Mouse (Mus musculus) ovary, postnatal 36 days (tissue): ENCODE data around the gene Gpr171.
"Not testable (repeated sequence)": the region's sequence is repeated elsewhere in the genome, so short reads cannot be mapped to it uniquely, and the experiment has no call there.

Experiments used
- DNase-seq: peaks from one replicate; pipeline ENCODE4 v3.0.0; 2022; ENCODE audit warnings: low spot score, mixed read lengths

Gene Gpr171

GRCm38 (mm10) chr3:59101218-59101986, at the start of gene Gpr171:
Gpr171 (minus strand) TSS chr3:59101821.
- DNase-seq = no peak

DNA sequence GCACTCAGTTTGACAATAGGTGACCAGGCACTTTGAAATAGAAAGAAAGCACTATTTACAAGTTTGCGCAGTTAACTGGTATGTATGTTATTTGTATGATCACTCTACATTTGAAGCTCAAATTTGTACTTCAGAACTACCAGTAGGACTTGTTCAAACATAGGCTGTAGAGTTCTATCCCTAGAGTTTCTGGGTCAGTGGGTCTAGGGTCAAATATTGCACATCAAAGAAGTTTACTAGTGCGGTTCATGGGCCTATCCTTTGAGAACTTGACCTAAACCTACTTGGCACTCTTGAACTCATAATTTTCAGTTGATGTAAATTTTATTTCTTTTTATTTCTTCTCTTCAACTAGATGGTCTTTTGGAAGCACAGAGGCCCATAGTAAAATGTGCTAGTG, 49.0 kb upstream of the Gpr171 start:
- no peak for DNase-seq

DNA sequence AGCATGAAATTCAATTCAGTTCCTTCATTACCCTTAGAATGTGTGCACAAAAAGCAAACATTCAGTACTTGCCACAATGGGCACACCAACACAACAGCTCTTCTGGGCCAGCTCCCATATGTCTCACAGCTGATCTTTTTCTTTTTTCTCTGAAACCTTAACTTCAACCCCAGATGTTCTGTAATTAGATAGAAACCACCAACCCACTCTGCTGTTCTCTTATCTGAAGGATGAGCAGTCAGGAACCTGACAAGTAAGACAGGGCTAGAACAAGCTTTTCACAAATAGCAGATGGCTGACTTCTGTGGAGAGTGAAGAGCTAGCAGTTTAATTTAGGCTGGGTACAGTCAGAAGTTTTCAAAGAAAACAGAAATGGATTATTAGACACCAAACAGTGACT, 48.0 kb upstream of the Gpr171 start:
- DNase-seq = no peak

DNA sequence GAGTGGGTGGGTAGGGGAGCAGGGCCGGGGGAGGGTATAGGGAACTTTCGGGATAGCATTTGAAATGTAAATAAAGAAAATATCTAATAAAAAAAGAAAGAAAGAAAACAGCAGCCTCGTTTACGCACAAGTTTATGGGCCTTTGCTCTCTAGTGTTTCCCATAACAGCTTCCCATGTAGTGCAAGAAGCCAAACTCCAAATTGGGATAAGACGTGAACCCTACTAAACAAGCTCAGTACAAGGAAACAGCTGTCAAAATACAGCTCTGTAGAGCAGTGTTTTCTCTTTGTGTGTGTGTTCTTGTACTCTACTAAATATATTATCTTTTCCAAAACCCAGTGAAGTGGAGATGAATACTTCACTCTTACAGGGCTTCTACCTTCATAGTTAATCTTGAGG, 43.6 kb upstream of the Gpr171 start:
- DNase-seq = no peak

DNA sequence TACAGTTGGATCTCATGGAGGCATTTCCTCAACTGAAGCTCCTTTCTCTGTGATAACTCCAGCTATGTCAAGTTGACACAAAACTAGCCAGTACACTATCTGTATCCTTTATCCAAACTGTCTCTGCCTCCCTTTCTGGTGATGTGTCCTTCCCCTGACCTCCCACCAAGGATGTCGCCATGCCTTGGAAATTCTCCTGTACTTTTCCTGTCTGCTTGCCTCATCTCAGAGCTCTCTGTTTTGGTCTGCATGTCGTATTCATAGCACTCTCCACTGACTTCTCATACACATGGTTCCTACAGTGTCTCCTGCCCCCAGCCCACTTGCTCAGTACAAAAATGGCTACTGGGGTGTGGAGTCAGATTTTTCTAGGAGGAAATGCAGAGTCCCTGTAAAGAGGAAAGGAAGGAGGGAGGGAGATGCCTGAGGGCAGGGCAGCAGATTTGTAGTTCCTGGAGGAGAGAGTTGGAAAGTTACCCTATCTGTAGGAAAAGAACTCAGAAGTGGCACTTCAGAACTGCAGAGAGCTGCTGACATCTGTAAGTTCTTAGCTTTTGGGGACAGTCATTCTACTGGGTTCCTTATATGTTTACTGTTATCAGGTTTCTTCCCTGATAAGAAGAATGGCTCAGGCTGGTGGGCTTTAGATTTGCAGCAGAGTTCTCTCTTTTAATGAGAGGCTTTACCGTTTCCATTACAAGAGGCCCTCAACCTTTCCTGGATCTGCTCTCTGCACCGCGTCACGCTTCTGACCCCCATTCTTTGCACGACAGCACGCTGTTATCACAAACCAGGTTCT, 40.1 kb upstream of the Gpr171 start:
- DNase-seq = no peak

- DNase-seq = not testable (repeated sequence)
Observed at GRCm38 (mm10) chr3:59140941-59141340, 39.3 kb upstream of the Gpr171 start.

GRCm38 (mm10) chr3:59140115-59140514, 38.5 kb upstream of the Gpr171 start:
- no peak for DNase-seq

- DNase-seq = no peak
Observed at GRCm38 (mm10) chr3:59139651-59140051, 38.0 kb upstream of the Gpr171 start.

DNA sequence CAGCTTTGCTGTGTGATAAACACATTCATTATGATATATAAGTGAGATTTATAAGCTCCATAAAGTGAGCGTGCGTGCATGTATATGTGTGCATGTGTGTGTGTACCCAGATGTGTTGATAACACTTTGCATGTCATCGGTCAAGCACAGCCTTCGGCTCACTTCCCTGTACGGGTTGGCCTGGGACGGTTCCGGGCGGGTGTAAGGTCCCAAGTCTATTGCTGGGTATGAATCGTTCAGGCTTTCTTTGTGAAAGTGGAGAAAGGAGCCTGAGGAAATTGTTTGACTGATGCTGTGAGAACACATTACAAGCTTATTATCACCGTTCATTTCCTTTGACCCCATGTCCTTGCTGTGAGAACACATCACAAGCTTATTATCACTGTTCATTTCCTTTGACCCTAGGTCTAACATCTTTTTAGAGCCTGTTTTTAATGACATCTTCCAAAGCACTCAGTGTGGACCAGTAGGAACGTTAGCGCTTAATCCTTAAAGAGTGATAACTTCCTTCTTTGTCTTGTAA, 37.4 kb upstream of the Gpr171 start:
- DNase-seq = no peak

- no peak for DNase-seq
Observed at GRCm38 (mm10) chr3:59135911-59136653, 34.5 kb upstream of the Gpr171 start.

DNA sequence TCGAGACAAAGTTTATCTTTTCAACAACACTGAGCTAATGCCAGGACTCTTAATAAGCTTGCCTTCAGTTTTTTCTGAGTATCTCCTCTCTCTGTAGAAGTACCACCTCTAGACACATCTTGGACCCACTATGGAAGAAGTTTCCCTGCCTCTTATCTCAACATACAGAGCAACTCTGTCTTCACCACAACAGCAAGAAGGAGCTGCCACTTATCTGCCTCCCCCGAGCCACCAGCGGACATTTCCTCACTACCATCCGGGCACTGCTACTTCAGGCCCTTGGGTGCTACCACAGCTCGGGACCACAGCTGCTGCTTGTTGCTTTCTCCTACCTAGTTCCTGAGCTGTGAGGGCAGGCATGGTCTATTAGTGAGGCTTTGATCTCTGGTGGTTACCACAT, 31.6 kb upstream of the Gpr171 start:
- DNase-seq = no peak

GRCm38 (mm10) chr3:59131966-59132365, 30.3 kb upstream of the Gpr171 start:
- no peak for DNase-seq

DNA sequence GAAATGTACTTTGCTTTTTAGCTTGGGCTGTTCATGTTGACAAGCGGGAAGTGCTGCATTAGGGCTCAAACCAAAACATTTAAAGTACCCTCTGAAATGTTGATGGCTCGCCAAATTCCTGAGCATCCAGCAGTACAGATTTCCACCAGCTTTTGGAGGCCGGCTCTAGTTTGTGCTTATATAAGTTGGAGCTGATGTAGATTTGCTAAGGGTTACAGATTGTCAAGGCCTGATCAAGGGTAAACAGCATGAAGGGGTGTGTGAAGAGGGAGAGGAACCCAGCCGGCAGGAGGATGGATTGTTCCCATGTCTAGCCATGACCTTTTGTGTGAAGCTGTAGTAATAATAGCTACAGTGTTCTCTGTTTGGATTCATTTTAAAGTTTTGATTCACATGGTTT, 29.5 kb upstream of the Gpr171 start:
- no peak for DNase-seq

GRCm38 (mm10) chr3:59130431-59130830, 28.8 kb upstream of the Gpr171 start:
- DNase-seq = peak; percentile 22

GRCm38 (mm10) chr3:59129547-59129946, 27.9 kb upstream of the Gpr171 start:
- no peak for DNase-seq

DNA sequence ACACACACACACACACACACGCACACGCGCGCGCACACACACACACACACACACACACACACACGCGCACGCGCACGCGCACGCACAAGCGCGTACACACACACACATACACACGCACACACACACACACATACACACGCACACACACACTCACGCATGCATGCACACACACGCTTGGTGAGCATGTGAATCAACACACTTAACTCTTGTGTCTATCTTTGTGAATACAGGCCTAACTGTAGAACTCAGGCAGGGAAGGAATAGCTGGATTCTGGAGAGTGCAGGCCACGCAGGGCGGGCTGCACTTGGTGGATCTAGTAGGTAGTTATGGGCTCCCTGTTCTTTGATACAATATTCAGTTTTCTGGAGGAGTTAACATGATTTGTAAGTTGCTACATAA, 27.1 kb upstream of the Gpr171 start:
- DNase-seq = no peak

- no peak for DNase-seq
Observed at GRCm38 (mm10) chr3:59125783-59126555, 24.3 kb upstream of the Gpr171 start.

DNA sequence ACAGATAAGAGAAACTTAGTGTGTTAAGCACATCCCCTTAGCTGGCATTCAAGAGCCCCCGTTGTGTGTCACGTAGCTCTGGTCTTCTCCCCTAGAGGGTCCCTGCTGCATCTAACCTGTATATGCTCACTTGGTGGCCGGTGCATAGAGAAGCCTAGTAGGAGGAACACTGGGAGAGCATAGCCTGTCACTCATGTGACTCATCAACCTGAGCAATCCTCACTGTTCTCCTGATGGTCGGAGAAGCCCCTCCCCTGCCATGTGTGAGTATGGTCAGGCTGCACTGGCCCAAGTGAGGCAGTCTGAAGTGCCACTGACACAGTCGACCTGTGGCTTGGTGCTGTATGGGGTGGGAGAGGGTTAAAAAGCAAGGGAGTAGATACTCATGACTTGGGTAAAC, 23.4 kb upstream of the Gpr171 start:
- DNase-seq = no peak

DNA sequence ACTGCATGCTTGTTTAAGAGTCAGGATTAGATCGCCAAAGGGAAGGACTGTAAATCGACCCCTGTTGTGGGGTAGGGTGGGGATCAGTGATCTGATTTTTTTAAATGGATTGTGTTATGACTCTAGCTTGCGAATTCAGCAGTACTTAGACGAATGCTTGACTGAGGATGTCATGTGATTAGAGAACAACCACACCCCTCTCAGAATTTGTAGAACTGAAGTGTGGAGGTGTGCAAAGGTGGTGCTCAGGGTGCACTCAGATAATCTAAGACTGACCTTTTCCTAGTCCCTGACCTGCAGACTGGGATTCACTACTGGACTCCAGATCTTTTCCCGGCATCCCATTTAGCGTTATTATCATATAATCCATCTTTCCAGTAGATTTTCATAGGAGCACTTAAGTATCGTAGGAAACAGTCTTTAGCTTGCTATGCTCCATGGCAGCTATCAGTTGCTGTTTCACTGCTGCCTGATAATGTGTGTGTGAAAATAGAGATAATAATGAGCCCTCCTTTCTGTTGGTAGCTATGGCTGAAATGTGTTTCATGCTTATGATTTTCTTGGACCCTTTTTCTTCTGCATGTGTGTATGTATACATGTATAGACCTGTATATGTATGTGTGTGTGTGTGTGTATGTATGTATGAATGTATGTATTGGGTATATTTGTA, 20.3 kb upstream of the Gpr171 start:
- DNase-seq = no peak

DNA sequence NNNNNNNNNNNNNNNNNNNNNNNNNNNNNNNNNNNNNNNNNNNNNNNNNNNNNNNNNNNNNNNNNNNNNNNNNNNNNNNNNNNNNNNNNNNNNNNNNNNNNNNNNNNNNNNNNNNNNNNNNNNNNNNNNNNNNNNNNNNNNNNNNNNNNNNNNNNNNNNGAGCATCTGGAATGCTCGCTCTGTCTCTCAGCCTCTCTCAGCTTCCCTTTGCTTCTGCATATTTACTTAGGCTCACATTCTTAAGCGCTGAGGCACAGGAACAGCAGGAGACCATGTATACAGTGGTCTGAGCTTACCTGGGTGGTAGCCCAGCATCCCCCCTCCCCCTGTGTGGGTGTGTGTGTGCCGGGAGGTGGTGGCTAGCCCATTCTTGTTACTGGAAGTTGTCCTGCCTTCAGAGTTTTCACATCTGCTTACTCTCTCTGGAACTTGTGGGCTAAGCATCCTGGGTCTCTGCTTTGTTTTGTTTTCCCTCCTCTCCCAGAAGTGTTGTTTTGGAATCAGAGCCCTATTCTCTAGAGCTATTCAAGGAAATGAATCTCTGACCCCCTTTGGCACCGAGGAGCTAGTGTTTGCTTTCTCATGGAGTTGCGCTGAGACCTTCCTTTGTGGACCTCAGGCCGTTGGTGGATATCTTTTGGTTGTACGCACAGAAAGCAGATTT, 19.6 kb upstream of the Gpr171 start:
- DNase-seq = no peak
